Mouse (Mus musculus): ENCODE measurements at regions not wholly inside any gene's neighbourhood (a gene's known extent, or its start where the extent isn't known, plus 50 kb on each side); places are given as distances from the start of the nearest gene placed in this dataset.

DNA sequence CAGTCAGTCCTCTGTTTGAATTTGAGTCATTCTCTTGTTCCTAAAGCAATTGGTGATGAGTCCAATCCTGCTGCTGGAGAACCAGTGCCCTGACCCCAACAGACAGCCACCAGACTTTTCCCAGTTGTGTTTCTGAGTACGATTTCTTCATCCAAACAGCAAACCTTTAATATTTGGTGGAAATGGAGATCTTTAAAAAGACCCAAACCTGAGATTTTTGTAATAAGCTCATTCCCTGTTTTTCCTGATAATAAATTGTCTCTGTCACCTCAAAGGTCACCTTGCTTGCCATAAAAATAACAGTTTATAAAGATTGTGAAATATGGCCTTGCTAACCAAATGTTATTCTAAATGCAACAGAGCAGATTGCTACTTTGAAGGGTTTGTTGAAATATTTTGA, 199.0 kb downstream of the Fam43a start:
- no peak for TF ChIP-seq CTCF (IDR thresholded peaks at IDR 0.05; ENCODE audit: extremely low read depth, insufficient read depth, insufficient read length, insufficient replicate concordance)
- TF ChIP-seq POLR2A (IDR thresholded peaks at IDR 0.05; ENCODE audit: low read depth, low read length): no peak

Data from spleen, adult 2 months (tissue).